In the genomic region with DNA sequence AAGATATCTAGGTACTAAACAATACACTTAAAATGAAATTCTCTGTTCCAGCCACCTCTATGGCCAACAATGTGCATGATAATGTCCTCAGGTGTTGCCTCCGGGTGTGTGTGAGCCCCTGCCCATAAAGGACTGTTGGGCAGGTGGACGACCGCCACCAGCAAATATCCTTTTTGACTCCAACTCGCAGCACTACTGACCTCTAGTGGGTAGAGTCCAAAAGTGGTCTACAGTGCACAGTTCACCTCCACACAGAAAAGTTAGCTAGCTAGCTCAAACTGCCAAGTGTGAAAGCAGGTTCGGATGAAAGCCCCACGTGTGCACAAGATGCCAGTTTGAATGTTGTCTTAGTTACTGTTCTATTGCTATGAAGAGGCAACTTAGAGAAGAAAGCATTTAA, we compare ENCODE assay signal across 8 mouse cellular contexts. TPM values are rescaled to one million over a fixed set of nuclear protein-coding genes. Genes with fewer than 3 reads are reported as not detected.
DNase-seq lines count a peak whose midpoint lies in the region; ATAC-seq and TF ChIP-seq lines count a peak whose summit lies in the region.

No protein-coding gene starts in this region.

- peak; percentile 61 for TF ChIP-seq RAD21 in MEL (IDR thresholded peaks at IDR 0.05; ENCODE audit: low read depth, low read length)

- no peak overlapping the region for H3K9ac ChIP-seq in intestine, embryonic 15.5 days
- H3K9ac ChIP-seq in intestine, embryonic 16.5 days (ENCODE audit: low read depth, low read length), result no peak overlapping the region
- no peak overlapping the region for H3K9ac ChIP-seq in MEL (ENCODE audit: control insufficient read depth, low read depth, low read length, poor library complexity, severe bottlenecking)
- H3K9ac ChIP-seq in stomach, postnatal 0 days (ENCODE audit: low read length), result no peak overlapping the region

- H3K27ac ChIP-seq in intestine, embryonic 15.5 days, result no peak overlapping the region
- no peak overlapping the region for H3K27ac ChIP-seq in intestine, embryonic 16.5 days (ENCODE audit: low read length)
- no peak overlapping the region for H3K27ac ChIP-seq in MEL (ENCODE audit: control insufficient read depth, low read depth, low read length)
- H3K27ac ChIP-seq in stomach, postnatal 0 days (replicated peaks), result no peak overlapping the region

- no peak overlapping the region for H3K4me2 ChIP-seq in intestine, embryonic 15.5 days (replicated peaks)
- H3K4me2 ChIP-seq in intestine, embryonic 16.5 days (ENCODE audit: low read depth, low read length), result no peak overlapping the region
- H3K4me2 ChIP-seq in stomach, postnatal 0 days (replicated peaks; ENCODE audit: low read depth), result no peak overlapping the region

- peak; percentile 51 for DNase-seq in MEL (ENCODE audit: low read depth, low spot score)
- DNase-seq in kidney, postnatal 36 days, result peak; percentile 25 to 51
- DNase-seq in stomach, postnatal 0 days (ENCODE audit: low spot score), result no peak
- no peak for DNase-seq in left cerebral cortex, postnatal 36 days (ENCODE audit: low spot score in 2 of 2)

- no peaks in the 10 kb centered on the region for H3K9me3 ChIP-seq in intestine, embryonic 15.5 days
- H3K9me3 ChIP-seq in intestine, embryonic 16.5 days (ENCODE audit: control insufficient read depth, low read length), result no peaks in the 10 kb centered on the region
- no peaks in the 10 kb centered on the region for H3K9me3 ChIP-seq in MEL (replicated peaks; ENCODE audit: insufficient read depth, low read length)
- no peaks in the 10 kb centered on the region for H3K9me3 ChIP-seq in stomach, postnatal 0 days (ENCODE audit: control insufficient read depth, low read length)

- peak; percentile 46 to 60 (median 46) for TF ChIP-seq CTCF in MEL (IDR thresholded peaks at IDR 0.05 in 2 of 3, conservative IDR thresholded peaks at IDR 0.05 in 1 of 3; ENCODE audit: control insufficient read depth in 1 of 3, insufficient read depth in 1 of 3, low read depth in 2 of 3, low read length in 3 of 3, poor library complexity in 1 of 3, severe bottlenecking in 1 of 3)
- TF ChIP-seq CTCF in stomach, postnatal 0 days (IDR thresholded peaks at IDR 0.05; ENCODE audit: low read depth), result peak; percentile 75

- H3K4me1 ChIP-seq in intestine, embryonic 15.5 days (replicated peaks), result peaks cover 17% of the 10 kb centered on the region
- H3K4me1 ChIP-seq in intestine, embryonic 16.5 days (ENCODE audit: control insufficient read depth, insufficient read depth, low read length), result peaks cover 25% of the 10 kb centered on the region
- no peaks in the 10 kb centered on the region; a peak in 1 of 4 replicates for H3K4me1 ChIP-seq in MEL (ENCODE audit: control insufficient read depth in 1 of 2, insufficient read depth in 2 of 2, low read length in 2 of 2)
- peaks cover 7% of the 10 kb centered on the region for H3K4me1 ChIP-seq in stomach, postnatal 0 days (replicated peaks; ENCODE audit: control insufficient read depth, insufficient read depth)

- peaks cover 33% of the 10 kb centered on the region for H3K27me3 ChIP-seq in intestine, embryonic 15.5 days (replicated peaks)
- H3K27me3 ChIP-seq in intestine, embryonic 16.5 days (replicated peaks; ENCODE audit: control insufficient read depth, insufficient read depth, low read length), result peaks cover 33% of the 10 kb centered on the region
- peaks cover 0 to 1% of the 10 kb centered on the region in 2 experiments; a peak in 3 of 4 replicates for H3K27me3 ChIP-seq in MEL (ENCODE audit: control insufficient read depth in 1 of 2, insufficient read depth in 2 of 2, low read length in 2 of 2)
- peaks cover 9% of the 10 kb centered on the region; the same call in 1 of the 2 replicates for H3K27me3 ChIP-seq in stomach, postnatal 0 days (ENCODE audit: control insufficient read depth, insufficient read depth, low read length)

- 0 out of 2 replicates have a peak, but pooled peaks have one; percentile 6 for ATAC-seq in intestine, embryonic 15.5 days
- no peak for ATAC-seq in intestine, embryonic 16.5 days
- peak; percentile 63 for ATAC-seq in common myeloid progenitor, adult 5-6 weeks (replicated peaks; ENCODE audit: low read depth, poor library complexity, severe bottlenecking)
- ATAC-seq in stomach, postnatal 0 days (ENCODE audit: low FRiP score, low TSS enrichment), result no peak
- ATAC-seq in inflammation-experienced regulatory T-cells, adult 6 months, result no peak

- WGBS in intestine, embryonic 15.5 days, result 18% methylated on average over 6 of the region's 6 CpGs
- WGBS in intestine, embryonic 16.5 days, result 14% methylated on average over 6 of the region's 6 CpGs
- WGBS in stomach, postnatal 0 days, result 14% methylated on average over 6 of the region's 6 CpGs

- no peak for TF ChIP-seq EP300 in MEL (IDR thresholded peaks at IDR 0.05; ENCODE audit: low read depth in 1 of 2, low read length in 2 of 2)
- TF ChIP-seq EP300 in stomach, postnatal 0 days (optimal IDR thresholded peaks at IDR 0.05), result no peak

- no peak overlapping the region for H3K4me3 ChIP-seq in intestine, embryonic 15.5 days (replicated peaks)
- no peak overlapping the region for H3K4me3 ChIP-seq in intestine, embryonic 16.5 days (ENCODE audit: low read length)
- H3K4me3 ChIP-seq in MEL (ENCODE audit: control insufficient read depth in 1 of 2, insufficient read depth in 1 of 2, low read depth in 2 of 2, low read length in 2 of 2), result no peak overlapping the region
- H3K4me3 ChIP-seq in stomach, postnatal 0 days (ENCODE audit: low read depth, low read length), result no peak overlapping the region

- H3K79me2 ChIP-seq in MEL (ENCODE audit: control insufficient read depth, insufficient read depth, low read length, poor library complexity), result no peaks in the 10 kb centered on the region

- TF ChIP-seq POLR2A in MEL (IDR thresholded peaks at IDR 0.05; ENCODE audit: control insufficient read depth in 1 of 2, insufficient read depth in 1 of 2, low read depth in 1 of 2, low read length in 2 of 2, poor library complexity in 1 of 2), result no peak

- intact Hi-C loops in left cerebral cortex, postnatal 36 days (cut with DNase I), result loop anchor here (5.0 kb wide), 1 partner anchor 883 kb away; no protein-coding TSS in a partner anchor

- H3K36me3 ChIP-seq in intestine, embryonic 15.5 days, result no peaks in the 10 kb centered on the region
- H3K36me3 ChIP-seq in intestine, embryonic 16.5 days (ENCODE audit: control insufficient read depth, insufficient read depth, low read length), result no peaks in the 10 kb centered on the region
- no peaks in the 10 kb centered on the region for H3K36me3 ChIP-seq in MEL (ENCODE audit: control insufficient read depth in 1 of 2, insufficient read depth in 2 of 2, low read length in 2 of 2)
- H3K36me3 ChIP-seq in stomach, postnatal 0 days (ENCODE audit: control insufficient read depth, insufficient read depth, low read length), result no peaks in the 10 kb centered on the region

TF ChIP-seq in MEL, 35 proteins besides CTCF, POLR2A, EP300 and RAD21:
- no peak for TF ChIP-seq ZKSCAN1 (IDR thresholded peaks at IDR 0.05; ENCODE audit: low read depth, low read length)
- no peak for TF ChIP-seq CHD1 (IDR thresholded peaks at IDR 0.05; ENCODE audit: low read depth, low read length)
- TF ChIP-seq CHD2 (IDR thresholded peaks at IDR 0.05; ENCODE audit: low read length), result no peak
- TF ChIP-seq ZC3H11A (IDR thresholded peaks at IDR 0.05; ENCODE audit: low read depth, low read length), result peak; percentile 16; the same call in 1 of the 2 replicates
- no peak for TF ChIP-seq HCFC1 (IDR thresholded peaks at IDR 0.05; ENCODE audit: low read depth, low read length)
- TF ChIP-seq TBP (IDR thresholded peaks at IDR 0.05; ENCODE audit: low read depth, low read length), result no peak
- TF ChIP-seq SMC3 (IDR thresholded peaks at IDR 0.05; ENCODE audit: low read depth, low read length), result peak; percentile 43; the same call in 1 of the 2 replicates
- no peak for TF ChIP-seq SIN3A (IDR thresholded peaks at IDR 0.05; ENCODE audit: low read length)
- TF ChIP-seq ETS1 (IDR thresholded peaks at IDR 0.05; ENCODE audit: low read depth, low read length), result no peak
- no peak for TF ChIP-seq MXI1 (IDR thresholded peaks at IDR 0.05; ENCODE audit: low read depth, low read length)
TF ChIP-seq in MEL: peak in this region for 2.

RNA-seq across cellular contexts. Expression of a gene that starts 48.2 kb away (rescaled TPM):
- 128 and 131 TPM in 2 replicates for polyA plus RNA-seq in intestine, embryonic 15.5 days (2015; fragmentation: Nextera tagmentation; extraction: Ambion mirVana)
- 101 and 115 TPM in 2 replicates for polyA plus RNA-seq in intestine, embryonic 16.5 days (2015; fragmentation: Nextera tagmentation; extraction: Ambion mirVana)
- total RNA-seq in MEL (2012; rRNA removed), result 303 and 311 TPM in 2 replicates
- 100 to 1,000 TPM; 277 to 302 TPM for polyA plus RNA-seq in MEL (2012; ENCODE audit: insufficient read depth in 1 of 2, insufficient read length in 2 of 2, low read depth in 1 of 2, low replicate concordance in 2 of 2, missing spikeins in 1 of 2)
- 209 and 238 TPM in 2 replicates for total RNA-seq in common myeloid progenitor, adult 5-6 weeks (2017)
- polyA plus RNA-seq in stomach, postnatal 0 days (2015; fragmentation: Nextera tagmentation; extraction: Ambion mirVana), result 68.6 and 69.7 TPM in 2 replicates
- 10 to 100 TPM; 17.2 to 38.5 (median 30.6) TPM for polyA plus RNA-seq in inflammation-experienced regulatory T-cells, adult 6 months (2017; shearing (Covaris generic))
- total RNA-seq in left cerebral cortex, postnatal 36 days (2021), result 10 to 100 TPM; 75.5 to 77.9 TPM

RNA-seq across cellular contexts. Expression of a gene that starts 49.1 kb away (rescaled TPM):
- polyA plus RNA-seq in intestine, embryonic 15.5 days (2015; fragmentation: Nextera tagmentation; extraction: Ambion mirVana), result 4.0 and 4.6 TPM in 2 replicates
- 2.7 and 3.7 TPM in 2 replicates for polyA plus RNA-seq in intestine, embryonic 16.5 days (2015; fragmentation: Nextera tagmentation; extraction: Ambion mirVana)
- 11.5 and 12.2 TPM in 2 replicates for total RNA-seq in MEL (2012; rRNA removed)
- 10 to 100 TPM in 1 of 2 experiments, not detected in 1; 18.4 TPM for polyA plus RNA-seq in MEL (2012; ENCODE audit: insufficient read depth in 1 of 2, insufficient read length in 2 of 2, low read depth in 1 of 2, low replicate concordance in 2 of 2, missing spikeins in 1 of 2)
- total RNA-seq in common myeloid progenitor, adult 5-6 weeks (2017), result 10.1 and 15.0 TPM in 2 replicates
- 2.6 and 3.1 TPM in 2 replicates for polyA plus RNA-seq in stomach, postnatal 0 days (2015; fragmentation: Nextera tagmentation; extraction: Ambion mirVana)
- 1 to 10 TPM; 3.7 to 5.8 (median 4.9) TPM for polyA plus RNA-seq in inflammation-experienced regulatory T-cells, adult 6 months (2017; shearing (Covaris generic))
- 10 to 100 TPM; 40.2 to 43.4 TPM for total RNA-seq in left cerebral cortex, postnatal 36 days (2021)

Comparison
In these comparisons a context has a peak if more than half of its experiments do, and no peak if none do; other contexts are left out.
1. ATAC-seq: peak in intestine, embryonic 15.5 days (single experiment) and common myeloid progenitor, adult 5-6 weeks (single experiment); none in intestine, embryonic 16.5 days (single experiment), stomach, postnatal 0 days (single experiment) and inflammation-experienced regulatory T-cells, adult 6 months (single experiment).
2. DNase-seq: peak in MEL (single experiment) and kidney, postnatal 36 days (2 of 2); none in stomach, postnatal 0 days (single experiment) and left cerebral cortex, postnatal 36 days (0 of 2).